Mouse (Mus musculus) lung, postnatal 0 days (tissue): ENCODE measurements around the gene Parvb.

Experiments used
- CTCF ChIP-seq: IDR thresholded peaks from 2 replicates; pipeline ENCODE4 v1.5.1; 2016; ENCODE audit warnings: antibody characterized with exemption, mild to moderate bottlenecking
- EP300 ChIP-seq: IDR thresholded peaks from 2 replicates; pipeline ENCODE4 v1.6.1; 2016; ENCODE audit warnings: antibody characterized with exemption, mild to moderate bottlenecking, control low read depth

- TF ChIP-seq CTCF (no peak), EP300 (no peak)
These were observed 59.3 kb downstream of the Parvb start for GRCm38 (mm10) chr15:84291097-84291496.
